Mouse (Mus musculus): ENCODE data around the gene Cct3. TPM values are rescaled to one million over a fixed set of nuclear protein-coding genes. Genes with fewer than 3 reads are reported as not detected.

Cct3 gene
- polyA plus RNA-seq, 1 experiment = 342 TPM

DNA sequence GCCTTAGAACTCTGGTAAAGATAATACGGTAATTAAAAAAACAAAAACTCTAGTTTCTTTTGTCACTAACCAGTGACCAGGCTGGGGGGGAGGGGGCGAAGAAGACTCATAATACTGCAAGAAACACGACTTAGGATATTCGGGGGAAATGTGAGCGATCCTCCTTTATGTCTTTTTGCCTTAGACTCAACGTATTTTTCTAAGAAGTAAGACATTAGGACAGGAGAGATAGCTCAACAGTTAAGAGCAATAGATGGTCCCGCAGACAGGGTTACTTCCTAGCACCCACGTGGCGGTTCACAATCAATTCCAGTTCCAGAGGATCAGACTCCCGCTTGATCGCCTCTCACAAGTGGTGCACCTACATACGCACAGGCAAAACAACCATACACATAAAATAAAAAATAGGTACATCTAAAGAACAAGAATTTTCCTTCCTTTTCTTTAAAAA, 781 bp upstream of the Cct3 start:
- Histone ChIP-seq H3K4me3 (ENCODE audit: control insufficient read depth, low read depth, low read length) (peak overlapping the region; percentile 96), H3K27ac (ENCODE audit: control insufficient read depth, insufficient read depth, low read depth, low read length) (peak overlapping the region; percentile 100)
- TF ChIP-seq POLR2A (IDR thresholded peaks at IDR 0.05; ENCODE audit: control insufficient read depth, low read depth, low read length) (no peak), CTCF (IDR thresholded peaks at IDR 0.05; ENCODE audit: control insufficient read depth, insufficient read depth, insufficient replicate concordance, low read depth, low read length) (no peak)

DNA sequence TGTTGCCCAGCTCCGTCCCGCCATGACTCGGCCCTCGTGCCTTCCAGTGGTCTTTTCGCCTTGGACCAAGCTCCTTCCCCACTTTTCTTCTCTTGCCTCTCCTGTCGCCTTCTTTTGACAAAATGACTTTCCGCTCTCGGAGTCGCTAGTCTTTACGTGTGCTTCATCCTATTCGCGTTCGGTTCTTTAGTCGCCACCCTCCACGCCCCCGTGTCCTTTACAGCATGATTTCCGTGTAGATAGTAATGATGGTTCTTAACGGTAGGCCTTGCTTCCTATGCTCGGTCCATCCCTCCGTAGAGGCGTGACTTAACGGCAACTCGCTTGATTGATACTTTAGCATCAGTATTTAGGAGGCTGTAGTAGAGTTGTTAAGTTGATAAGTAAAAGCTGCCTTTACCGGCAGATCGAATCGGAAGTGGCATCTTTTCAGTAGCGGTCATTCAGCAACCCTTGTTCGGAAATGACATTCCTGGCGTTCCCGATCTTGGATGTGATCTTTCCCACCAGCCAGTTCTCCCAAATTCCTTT, 470 bp downstream of the Cct3 start:
- Histone ChIP-seq H3K27me3 (ENCODE audit: control insufficient read depth, insufficient read depth, low read length) (no peaks in the 10 kb centered on the region), H3K4me3 (ENCODE audit: control insufficient read depth, low read depth, low read length) (peak overlapping the region; percentile 96), H3K27ac (ENCODE audit: control insufficient read depth, insufficient read depth, low read depth, low read length) (peak overlapping the region; percentile 100), H3K4me1 (ENCODE audit: control insufficient read depth, insufficient read depth, low read length) (peaks cover 3% of the 10 kb centered on the region), H3K36me3 (ENCODE audit: control insufficient read depth, insufficient read depth, low read length) (peaks cover 1% of the 10 kb centered on the region; the same call in 1 of the 2 replicates)
- TF ChIP-seq CTCF (IDR thresholded peaks at IDR 0.05; ENCODE audit: control insufficient read depth, insufficient read depth, insufficient replicate concordance, low read depth, low read length) (no peak), POLR2A (IDR thresholded peaks at IDR 0.05; ENCODE audit: control insufficient read depth, low read depth, low read length) (no peak)

More for the DNA sequence above, 781 bp upstream of the Cct3 start:
- Histone ChIP-seq H3K4me1 (ENCODE audit: control insufficient read depth, insufficient read depth, low read length) (peaks cover 3% of the 10 kb centered on the region), H3K27me3 (ENCODE audit: control insufficient read depth, insufficient read depth, low read length) (no peaks in the 10 kb centered on the region), H3K36me3 (ENCODE audit: control insufficient read depth, insufficient read depth, low read length) (peaks cover 1% of the 10 kb centered on the region; the same call in 1 of the 2 replicates)

GRCm38 (mm10) chr3:88299172-88299571, 2.3 kb downstream of the Cct3 start:
- Histone ChIP-seq H3K27ac (ENCODE audit: control insufficient read depth, insufficient read depth, low read depth, low read length) (no peak overlapping the region), H3K4me1 (ENCODE audit: control insufficient read depth, insufficient read depth, low read length) (peaks cover 3% of the 10 kb centered on the region), H3K4me3 (ENCODE audit: control insufficient read depth, low read depth, low read length) (no peak overlapping the region), H3K36me3 (ENCODE audit: control insufficient read depth, insufficient read depth, low read length) (peaks cover 2% of the 10 kb centered on the region), H3K27me3 (ENCODE audit: control insufficient read depth, insufficient read depth, low read length) (no peaks in the 10 kb centered on the region)
- TF ChIP-seq CTCF (IDR thresholded peaks at IDR 0.05; ENCODE audit: control insufficient read depth, insufficient read depth, insufficient replicate concordance, low read depth, low read length) = no peak
- TF ChIP-seq POLR2A (IDR thresholded peaks at IDR 0.05; ENCODE audit: control insufficient read depth, low read depth, low read length) = no peak

GRCm38 (mm10) chr3:88324951-88325405, 28.1 kb downstream of the Cct3 start, which contains the start of gene Glmp:
TSS of gene Glmp (plus strand) at chr3:88325023.
- Histone ChIP-seq H3K4me3 (ENCODE audit: control insufficient read depth, low read depth, low read length) (peak within 1 kb of the TSS; percentile 77), H3K4me1 (ENCODE audit: control insufficient read depth, insufficient read depth, low read length) (peaks cover 7% of the 10 kb centered on the region), H3K27me3 (ENCODE audit: control insufficient read depth, insufficient read depth, low read length) (no peaks in the 10 kb centered on the region), H3K27ac (ENCODE audit: control insufficient read depth, insufficient read depth, low read depth, low read length) (no peak within 1 kb of the TSS), H3K36me3 (ENCODE audit: control insufficient read depth, insufficient read depth, low read length) (no peaks in the 10 kb centered on the region)
- TF ChIP-seq POLR2A (IDR thresholded peaks at IDR 0.05; ENCODE audit: control insufficient read depth, low read depth, low read length) (0 out of 2 replicates have a peak, but pooled peaks have one; percentile 23), CTCF (IDR thresholded peaks at IDR 0.05; ENCODE audit: control insufficient read depth, insufficient read depth, insufficient replicate concordance, low read depth, low read length) (no peak)

DNA sequence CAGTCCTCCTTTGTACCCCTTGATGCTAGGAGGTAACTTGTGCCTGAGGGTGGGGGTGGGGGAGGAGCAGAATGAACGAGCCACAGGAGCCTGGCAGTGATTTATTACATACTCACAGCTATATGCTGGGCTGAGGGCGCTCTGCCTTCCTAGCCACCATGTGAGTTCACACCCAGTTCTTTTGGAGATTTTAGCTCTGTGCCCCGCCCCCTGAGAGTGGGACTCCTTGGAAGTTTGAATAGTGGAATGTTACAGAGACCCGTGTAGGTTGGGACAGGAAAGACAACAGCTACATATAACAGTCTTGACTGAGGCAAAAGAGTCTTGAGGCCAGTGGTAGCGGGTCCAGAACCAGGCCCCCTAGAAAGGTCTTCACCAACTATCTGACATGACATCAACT, 32.0 kb downstream of the Cct3 start:
- no peaks in the 10 kb centered on the region for H3K27me3 ChIP-seq (ENCODE audit: control insufficient read depth, insufficient read depth, low read length)
- no peaks in the 10 kb centered on the region for H3K36me3 ChIP-seq (ENCODE audit: control insufficient read depth, insufficient read depth, low read length)
- TF ChIP-seq CTCF (IDR thresholded peaks at IDR 0.05; ENCODE audit: control insufficient read depth, insufficient read depth, insufficient replicate concordance, low read depth, low read length) (no peak), POLR2A (IDR thresholded peaks at IDR 0.05; ENCODE audit: control insufficient read depth, low read depth, low read length) (no peak)
- no peak overlapping the region for H3K27ac ChIP-seq (ENCODE audit: control insufficient read depth, insufficient read depth, low read depth, low read length)
- peaks cover 17% of the 10 kb centered on the region for H3K4me1 ChIP-seq (ENCODE audit: control insufficient read depth, insufficient read depth, low read length)
- no peak overlapping the region for H3K4me3 ChIP-seq (ENCODE audit: control insufficient read depth, low read depth, low read length)

DNA sequence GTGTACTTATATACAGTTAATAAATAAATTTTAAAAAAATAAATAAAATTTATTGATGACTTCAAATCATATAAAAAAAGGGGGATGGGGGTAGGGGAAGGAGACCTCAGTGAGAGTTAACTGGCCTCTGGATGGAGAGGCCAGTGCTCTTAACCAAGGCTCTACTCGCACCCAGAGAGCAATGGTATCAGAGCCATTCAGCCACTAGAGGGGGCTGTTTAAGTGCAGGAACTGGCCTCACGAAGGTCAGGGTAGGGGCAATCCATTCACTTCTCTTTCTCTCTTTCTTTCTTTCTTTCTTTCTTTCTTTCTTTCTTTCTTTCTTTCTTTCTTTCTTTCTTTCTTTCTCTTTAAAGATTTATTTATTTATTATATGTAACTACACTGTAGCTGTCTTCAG, 34.4 kb downstream of the Cct3 start:
- Histone ChIP-seq H3K27me3 (ENCODE audit: control insufficient read depth, insufficient read depth, low read length) (no peaks in the 10 kb centered on the region), H3K4me3 (ENCODE audit: control insufficient read depth, low read depth, low read length) (no peak overlapping the region), H3K4me1 (ENCODE audit: control insufficient read depth, insufficient read depth, low read length) (peaks cover 19% of the 10 kb centered on the region), H3K36me3 (ENCODE audit: control insufficient read depth, insufficient read depth, low read length) (no peaks in the 10 kb centered on the region), H3K27ac (ENCODE audit: control insufficient read depth, insufficient read depth, low read depth, low read length) (no peak overlapping the region)
- TF ChIP-seq POLR2A (IDR thresholded peaks at IDR 0.05; ENCODE audit: control insufficient read depth, low read depth, low read length) = no peak
- TF ChIP-seq CTCF (IDR thresholded peaks at IDR 0.05; ENCODE audit: control insufficient read depth, insufficient read depth, insufficient replicate concordance, low read depth, low read length) = peak; percentile 58; the same call in 1 of the 2 replicates

DNA sequence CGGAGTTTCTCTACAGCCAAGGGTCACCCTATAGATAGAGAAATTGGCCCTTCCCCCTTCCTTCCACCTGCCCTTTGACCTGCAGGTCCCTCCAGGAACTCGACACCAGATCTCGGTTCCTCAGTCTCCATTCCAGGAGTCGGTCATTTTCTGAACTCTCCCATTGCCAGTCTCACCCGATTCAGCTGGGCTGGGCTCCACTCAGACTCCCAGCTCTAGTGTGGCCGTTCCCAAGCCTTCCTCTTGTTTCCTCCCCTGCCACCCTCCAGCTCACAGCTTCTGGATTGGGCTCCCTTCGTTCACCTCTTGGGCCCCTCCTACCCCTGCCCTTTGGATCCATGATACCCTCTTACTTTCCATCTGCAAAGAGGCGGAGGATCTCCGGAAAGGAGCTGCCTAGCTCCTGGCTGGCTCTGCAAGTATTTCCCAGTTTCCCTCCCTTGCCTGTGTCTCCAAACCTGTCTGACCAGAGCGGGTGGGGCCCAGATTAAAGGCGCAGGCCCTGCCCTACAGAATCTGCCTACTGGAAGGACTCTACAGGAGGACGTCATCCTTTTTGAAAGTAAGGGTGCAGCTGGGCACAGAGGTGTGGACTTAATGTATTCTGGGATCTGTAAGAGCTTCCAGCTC, 37.2 kb downstream of the Cct3 start:
- Histone ChIP-seq H3K27me3 (ENCODE audit: control insufficient read depth, insufficient read depth, low read length) (no peaks in the 10 kb centered on the region), H3K36me3 (ENCODE audit: control insufficient read depth, insufficient read depth, low read length) (no peaks in the 10 kb centered on the region), H3K27ac (ENCODE audit: control insufficient read depth, insufficient read depth, low read depth, low read length) (no peak overlapping the region), H3K4me1 (ENCODE audit: control insufficient read depth, insufficient read depth, low read length) (peaks cover 24% of the 10 kb centered on the region), H3K4me3 (ENCODE audit: control insufficient read depth, low read depth, low read length) (no peak overlapping the region)
- TF ChIP-seq CTCF (IDR thresholded peaks at IDR 0.05; ENCODE audit: control insufficient read depth, insufficient read depth, insufficient replicate concordance, low read depth, low read length) = no peak

Measured in testis, adult 2 months (tissue).